Mouse (Mus musculus): Measurements from ENCODE around the gene Cfap20.

The Cfap20 gene

GRCm38 (mm10) chr8:95434686-95435439 lies at the start of gene Cfap20:
TSS of gene Cfap20 (minus strand) at chr8:95434869.
- DNase-seq (ENCODE audit: low spot score in 2 of 2) = peak; percentile 99

GRCm38 (mm10) chr8:95470008-95470407 lies 35.3 kb upstream of the Cfap20 start:
- DNase-seq (ENCODE audit: low spot score in 2 of 2) = no peak

- no peak for DNase-seq (ENCODE audit: low spot score in 2 of 2)
Measured at GRCm38 (mm10) chr8:95468995-95469394, 34.3 kb upstream of the Cfap20 start.

GRCm38 (mm10) chr8:95466543-95466942 lies 31.9 kb upstream of the Cfap20 start:
- no peak for DNase-seq (ENCODE audit: low spot score in 2 of 2)

GRCm38 (mm10) chr8:95452518-95452917 lies 17.8 kb upstream of the Cfap20 start:
- no peak for DNase-seq (ENCODE audit: low spot score in 2 of 2)

GRCm38 (mm10) chr8:95450271-95450670 lies 15.6 kb upstream of the Cfap20 start:
- no peak for DNase-seq (ENCODE audit: low spot score in 2 of 2)

GRCm38 (mm10) chr8:95447661-95448060 lies 13.0 kb upstream of the Cfap20 start:
- DNase-seq (ENCODE audit: low spot score in 2 of 2) = no peak

- no peak for DNase-seq (ENCODE audit: low spot score in 2 of 2)
Measured at GRCm38 (mm10) chr8:95445042-95445441, 10.4 kb upstream of the Cfap20 start.

GRCm38 (mm10) chr8:95441491-95442039 lies 6.9 kb upstream of the Cfap20 start:
- no peak for DNase-seq (ENCODE audit: low spot score in 2 of 2)

GRCm38 (mm10) chr8:95440168-95440709 lies 5.6 kb upstream of the Cfap20 start:
- DNase-seq (ENCODE audit: low spot score in 2 of 2) = no peak

- no peak for DNase-seq (ENCODE audit: low spot score in 2 of 2)
Measured at GRCm38 (mm10) chr8:95439421-95439820, 4.8 kb upstream of the Cfap20 start.

- DNase-seq (ENCODE audit: low spot score in 2 of 2) = no peak
Measured at GRCm38 (mm10) chr8:95437341-95437992, 2.8 kb upstream of the Cfap20 start.

GRCm38 (mm10) chr8:95435930-95436329 lies 1.3 kb upstream of the Cfap20 start:
- no peak for DNase-seq (ENCODE audit: low spot score in 2 of 2)

GRCm38 (mm10) chr8:95435471-95435870 lies 802 bp upstream of the Cfap20 start:
- DNase-seq (ENCODE audit: low spot score in 2 of 2) = no peak

GRCm38 (mm10) chr8:95434233-95434632 lies 436 bp downstream of the Cfap20 start:
- peak; percentile 28 to 46 for DNase-seq (ENCODE audit: low spot score in 2 of 2)

GRCm38 (mm10) chr8:95433124-95433523 lies 1.5 kb downstream of the Cfap20 start:
- no peak for DNase-seq (ENCODE audit: low spot score in 2 of 2)

- DNase-seq (ENCODE audit: low spot score in 2 of 2) = no peak
Measured at GRCm38 (mm10) chr8:95432471-95432870, 2.2 kb downstream of the Cfap20 start.

GRCm38 (mm10) chr8:95429945-95430344 lies 4.7 kb downstream of the Cfap20 start:
- peak in 1 of 2 experiments; percentile 32 for DNase-seq (ENCODE audit: low spot score in 2 of 2)

GRCm38 (mm10) chr8:95427594-95428535 lies 6.8 kb downstream of the Cfap20 start:
- DNase-seq (ENCODE audit: low spot score in 2 of 2) = peak; percentile 39 to 65

- DNase-seq (ENCODE audit: low spot score in 2 of 2) = peak; percentile 40 to 43
Measured at GRCm38 (mm10) chr8:95426781-95427281, 7.8 kb downstream of the Cfap20 start.

- DNase-seq (ENCODE audit: low spot score in 2 of 2) = no peak
Measured at GRCm38 (mm10) chr8:95424682-95425081, 10.0 kb downstream of the Cfap20 start.
